Mouse (Mus musculus) monocyte, adult 2 months (primary cell): ENCODE data around the gene Rhd.
"Not testable (repeated sequence)": the region's sequence is repeated elsewhere in the genome, so short reads cannot be mapped to it uniquely, and the experiment has no call there.

Experiments used
- DNase-seq, 2 experiments: peaks; one replicate each; pipeline ENCODE4 v3.0.0; 2022; ENCODE audit warnings: low spot score in 2 of 2, low read depth in 1 of 2

Rhd gene

GRCm38 (mm10) chr4:134903046-134903445 is 38.7 kb downstream of the Rhd start:
- no peak for DNase-seq

GRCm38 (mm10) chr4:134911406-134911805 is 47.1 kb downstream of the Rhd start:
- not testable (repeated sequence) for DNase-seq

GRCm38 (mm10) chr4:134913413-134913812 is 49.1 kb downstream of the Rhd start:
- peak in 1 of 2 experiments; percentile 55 for DNase-seq

- no peak for DNase-seq
Observed at GRCm38 (mm10) chr4:134914122-134914863, 50.0 kb downstream of the Rhd start.

GRCm38 (mm10) chr4:134914864-134915209 is 50.5 kb downstream of the Rhd start, which contains the start of gene Tmem50a:
Tmem50a (minus strand) TSS chr4:134915024.
- DNase-seq = peak; percentile 81 to 91

GRCm38 (mm10) chr4:134915223-134916050 is 51.1 kb downstream of the Rhd start:
- DNase-seq = no peak

- no peak for DNase-seq
Observed at GRCm38 (mm10) chr4:134917194-134917593, 52.9 kb downstream of the Rhd start.

- DNase-seq = no peak
Observed at GRCm38 (mm10) chr4:134918381-134918780, 54.0 kb downstream of the Rhd start.

GRCm38 (mm10) chr4:134919733-134920540 is 55.6 kb downstream of the Rhd start:
- DNase-seq = peak in 1 of 2 experiments; percentile 56

GRCm38 (mm10) chr4:134920631-134921030 is 56.3 kb downstream of the Rhd start:
- no peak for DNase-seq

- DNase-seq = no peak
Observed at GRCm38 (mm10) chr4:134921703-134922102, 57.4 kb downstream of the Rhd start.

- DNase-seq = no peak
Observed at GRCm38 (mm10) chr4:134922111-134922924, 58.0 kb downstream of the Rhd start.

- DNase-seq = peak in 1 of 2 experiments; percentile 49
Observed at GRCm38 (mm10) chr4:134922925-134923244, 58.5 kb downstream of the Rhd start.

- DNase-seq = peak; percentile 94 to 96
Observed at GRCm38 (mm10) chr4:134923258-134924018, 59.1 kb downstream of the Rhd start, which contains the start of gene Rsrp1. Rsrp1 (plus strand) TSS chr4:134923592.

GRCm38 (mm10) chr4:134924019-134924741 is 59.8 kb downstream of the Rhd start:
- DNase-seq = peak; percentile 73 to 74

GRCm38 (mm10) chr4:134925206-134925605 is 60.9 kb downstream of the Rhd start:
- DNase-seq = no peak

GRCm38 (mm10) chr4:134927815-134928463 is 63.6 kb downstream of the Rhd start:
- DNase-seq = no peak

GRCm38 (mm10) chr4:134928464-134928836 is 64.1 kb downstream of the Rhd start:
- no peak for DNase-seq

- no peak for DNase-seq
Observed at GRCm38 (mm10) chr4:134929536-134929935, 65.2 kb downstream of the Rhd start.
